Mouse (Mus musculus) liver, postnatal 0 days (tissue): ENCODE measurements around the gene Senp3.

Experiments used
- CTCF ChIP-seq: sonication (generic); IDR thresholded peaks from 2 replicates; pipeline ENCODE4 v1.5.1; 2016; ENCODE audit warnings: antibody characterized with exemption, low read depth
- EP300 ChIP-seq: IDR thresholded peaks from 2 replicates; pipeline ENCODE4 v1.6.1; 2016; ENCODE audit warnings: antibody characterized with exemption, low read depth, mild to moderate bottlenecking

DNA sequence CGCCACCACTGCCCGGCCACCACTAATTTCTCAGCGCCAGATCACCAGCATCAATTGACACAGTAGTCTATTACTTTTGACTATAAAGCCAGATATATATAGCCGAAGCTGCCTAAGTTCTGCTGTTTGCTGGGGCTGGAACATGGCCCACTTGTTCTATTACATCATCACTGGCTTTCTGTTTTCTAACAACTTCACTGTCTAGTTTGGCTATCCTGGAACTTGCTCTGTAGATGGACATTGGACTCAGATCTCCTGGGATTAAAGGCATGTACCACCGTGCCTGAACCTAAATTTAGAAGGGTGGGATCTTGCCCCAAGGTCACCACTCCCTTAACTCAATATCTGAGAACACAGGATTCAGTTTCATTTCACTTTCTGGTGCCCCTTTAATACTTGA, 36.0 kb downstream of the Senp3 start:
- TF ChIP-seq CTCF: no peak
- TF ChIP-seq EP300: no peak
